Mouse (Mus musculus) myocyte (in vitro differentiated cells): ENCODE data around the gene Usp7. TPM values are rescaled to one million over a fixed set of nuclear protein-coding genes. Genes with fewer than 3 reads are reported as not detected.
"Not testable (repeated sequence)": the region's sequence is repeated elsewhere in the genome, so short reads cannot be mapped to it uniquely, and the experiment has no call there.

Source experiments
- H3K27me3 ChIP-seq: one replicate; pipeline ENCODE4 v1.6.1; 2011; ENCODE audit not compliant: control insufficient read depth, insufficient read depth, insufficient read length
- H3K36me3 ChIP-seq: one replicate; pipeline ENCODE4 v1.6.1; 2011; ENCODE audit not compliant: control insufficient read depth, insufficient read depth
- H3K4me2 ChIP-seq: one replicate; pipeline ENCODE4 v1.6.1; 2011; ENCODE audit warnings: low read depth, control low read depth
- H3K4me3 ChIP-seq: one replicate; pipeline ENCODE4 v1.5.1; 2011; ENCODE audit warnings: mild to moderate bottlenecking, control low read depth, moderate library complexity
- H3K79me2 ChIP-seq: one replicate; pipeline ENCODE4 v1.6.1; 2011; ENCODE audit not compliant: control insufficient read depth, insufficient read depth
- H3ac ChIP-seq: one replicate; pipeline ENCODE4 v1.6.1; 2011; ENCODE audit not compliant: control insufficient read depth, insufficient read length
- CEBPB ChIP-seq: IDR thresholded peaks from 2 replicates; pipeline ENCODE4 v1.6.1; 2011; ENCODE audit warnings: mild to moderate bottlenecking, moderate library complexity; ENCODE audit not compliant: poor library complexity, insufficient read depth, severe bottlenecking
- E2F4 ChIP-seq: IDR thresholded peaks from one replicate; pipeline ENCODE4 v1.6.1; 2011; ENCODE audit warnings: mild to moderate bottlenecking, control low read depth, moderate library complexity; ENCODE audit not compliant: insufficient read depth
- MAX ChIP-seq: IDR thresholded peaks from one replicate; pipeline ENCODE4 v1.6.1; 2011; ENCODE audit warnings: low read depth, mild to moderate bottlenecking, control low read depth
- MYOD1 ChIP-seq, 3 experiments: IDR thresholded peaks; one replicate each; pipeline ENCODE4 v1.6.1; 2011; ENCODE audit warnings: control low read depth in 2 of 3, low read depth in 2 of 3, mild to moderate bottlenecking in 2 of 3, moderate library complexity in 1 of 3; ENCODE audit not compliant: insufficient read length in 2 of 3, control insufficient read depth in 1 of 3
- MYOG ChIP-seq, 3 experiments: IDR thresholded peaks; one replicate each; pipeline ENCODE4 v1.6.1; 2011; ENCODE audit warnings: control low read depth in 2 of 3, low read depth in 2 of 3, mild to moderate bottlenecking in 2 of 3; ENCODE audit not compliant: insufficient read length in 2 of 3, control insufficient read depth in 1 of 3, insufficient read depth in 1 of 3
- POLR2A ChIP-seq: IDR thresholded peaks from one replicate; pipeline ENCODE4 v1.6.1; 2011; ENCODE audit warnings: low read depth, mild to moderate bottlenecking, control low read depth, moderate library complexity; ENCODE audit not compliant: insufficient read length
- POLR2AphosphoS2 ChIP-seq: IDR thresholded peaks from one replicate; pipeline ENCODE4 v1.6.1; 2011; ENCODE audit warnings: low read depth, control low read depth; ENCODE audit not compliant: insufficient read length
- REST ChIP-seq: IDR thresholded peaks from one replicate; pipeline ENCODE4 v1.6.1; 2011; ENCODE audit warnings: mild to moderate bottlenecking, control low read depth, moderate library complexity; ENCODE audit not compliant: insufficient read depth, insufficient read length
- SRF ChIP-seq: IDR thresholded peaks from one replicate; pipeline ENCODE4 v1.6.1; 2011; ENCODE audit warnings: low read depth; ENCODE audit not compliant: control insufficient read depth, insufficient read length
- TCF12 ChIP-seq: IDR thresholded peaks from one replicate; pipeline ENCODE4 v1.6.1; 2011; ENCODE audit warnings: mild to moderate bottlenecking, control low read depth; ENCODE audit not compliant: poor library complexity, insufficient read depth, severe bottlenecking
- TCF3 ChIP-seq: IDR thresholded peaks from one replicate; pipeline ENCODE4 v1.6.1; 2011; ENCODE audit warnings: low read depth, control low read depth; ENCODE audit not compliant: insufficient read length
- USF1 ChIP-seq: IDR thresholded peaks from one replicate; pipeline ENCODE4 v1.6.1; 2011; ENCODE audit warnings: low read depth, mild to moderate bottlenecking, control low read depth, moderate library complexity
- polyA plus RNA-seq: library from polyadenylated mRNA; unstranded; fragments of >200 nt; fragmentation: generic; extraction: Trizol; gene quantifications from one replicate; pipeline ENCODE4 v1.2.1, GENCODE M21; 2012; ENCODE audit warnings: missing spikeins

Usp7 gene
- polyA plus RNA-seq, 1 experiment: 24.0 TPM

GRCm38 (mm10) chr16:8758979-8759378 lies 33.1 kb downstream of the Usp7 start:
- no peak overlapping the region for H3ac ChIP-seq
- H3K36me3 ChIP-seq: no peaks in the 10 kb centered on the region
- TF ChIP-seq TCF3: no peak
- no peak for TF ChIP-seq REST
- no peak for TF ChIP-seq USF1
- no peak for TF ChIP-seq MYOD1 (IDR thresholded peaks at IDR 0.05; ENCODE audit: control insufficient read depth in 1 of 3, insufficient read length in 2 of 3, low read depth in 2 of 3)
- TF ChIP-seq MAX: no peak
- TF ChIP-seq MYOG (IDR thresholded peaks at IDR 0.05; ENCODE audit: control insufficient read depth in 1 of 3, insufficient read depth in 1 of 3, insufficient read length in 2 of 3, low read depth in 2 of 3): no peak
- TF ChIP-seq POLR2AphosphoS2: no peak
- no peak for TF ChIP-seq CEBPB
- no peak for TF ChIP-seq SRF
- no peaks in the 10 kb centered on the region for H3K27me3 ChIP-seq
- H3K79me2 ChIP-seq: no peaks in the 10 kb centered on the region
- H3K4me2 ChIP-seq: no peak overlapping the region
- H3K4me3 ChIP-seq: no peak overlapping the region

DNA sequence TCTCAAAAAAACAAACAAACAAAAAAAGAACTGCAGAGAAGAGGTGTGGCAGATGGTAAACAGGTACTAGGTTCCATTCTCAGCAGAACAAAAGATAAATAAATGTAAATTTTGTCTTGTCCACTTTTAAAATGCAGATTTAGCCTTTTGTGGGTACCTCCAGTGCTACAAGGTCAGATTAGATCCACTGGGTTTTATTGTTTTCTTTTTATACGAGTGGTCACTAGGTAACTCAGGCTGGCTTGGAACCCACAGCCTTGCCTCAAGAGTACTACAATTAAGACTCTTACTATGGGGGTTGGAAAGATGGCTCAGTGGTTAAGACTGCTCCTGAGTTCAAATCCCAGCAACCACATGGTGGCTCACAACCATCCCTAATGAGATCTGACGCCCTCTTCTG lies 33.9 kb downstream of the Usp7 start:
- Histone ChIP-seq H3K36me3 (no peaks in the 10 kb centered on the region), H3K79me2 (no peaks in the 10 kb centered on the region), H3K4me2 (no peak overlapping the region), H3K27me3 (no peaks in the 10 kb centered on the region), H3ac (no peak overlapping the region), H3K4me3 (no peak overlapping the region)
- TF ChIP-seq REST: no peak
- no peak for TF ChIP-seq USF1
- no peak for TF ChIP-seq MYOD1 (IDR thresholded peaks at IDR 0.05; ENCODE audit: control insufficient read depth in 1 of 3, insufficient read length in 2 of 3, low read depth in 2 of 3)
- no peak for TF ChIP-seq MYOG (IDR thresholded peaks at IDR 0.05; ENCODE audit: control insufficient read depth in 1 of 3, insufficient read depth in 1 of 3, insufficient read length in 2 of 3, low read depth in 2 of 3)
- no peak for TF ChIP-seq E2F4
- no peak for TF ChIP-seq MAX
- TF ChIP-seq TCF3: no peak
- TF ChIP-seq SRF: no peak

- H3K27me3 ChIP-seq, H3K4me2 ChIP-seq, H3K4me3 ChIP-seq, H3K36me3 ChIP-seq, H3K79me2 ChIP-seq, H3ac ChIP-seq: not testable (repeated sequence)
Measured at GRCm38 (mm10) chr16:8757586-8757985, 34.5 kb downstream of the Usp7 start.

DNA sequence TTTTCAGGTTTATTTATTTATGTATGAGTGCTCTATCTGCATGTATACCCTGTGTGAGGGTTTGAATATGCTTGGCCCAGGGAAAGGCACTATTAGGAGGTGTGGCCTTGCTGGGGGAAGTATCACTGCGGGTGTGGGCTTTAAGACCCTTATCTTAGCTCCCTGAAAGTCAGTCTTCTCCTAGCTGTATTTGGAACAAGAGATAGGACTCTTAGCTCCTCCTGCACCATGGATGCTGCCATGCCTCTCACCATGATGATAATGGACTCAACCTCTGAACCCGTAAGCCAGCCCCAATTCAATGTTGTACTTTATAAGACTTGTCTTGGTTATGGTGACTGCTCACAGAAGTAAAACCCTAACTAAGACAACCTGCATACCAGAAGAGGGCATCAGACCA lies 39.8 kb downstream of the Usp7 start:
- Histone ChIP-seq H3K36me3 (no peaks in the 10 kb centered on the region), H3K4me3 (no peak overlapping the region), H3K4me2 (no peak overlapping the region), H3K79me2 (no peaks in the 10 kb centered on the region), H3K27me3 (no peaks in the 10 kb centered on the region), H3ac (no peak overlapping the region)
- no peak for TF ChIP-seq POLR2A
- TF ChIP-seq POLR2AphosphoS2: no peak
- no peak for TF ChIP-seq USF1
- TF ChIP-seq MYOG (IDR thresholded peaks at IDR 0.05; ENCODE audit: control insufficient read depth in 1 of 3, insufficient read depth in 1 of 3, insufficient read length in 2 of 3, low read depth in 2 of 3): no peak
- no peak for TF ChIP-seq E2F4
- no peak for TF ChIP-seq CEBPB
- no peak for TF ChIP-seq MYOD1 (IDR thresholded peaks at IDR 0.05; ENCODE audit: control insufficient read depth in 1 of 3, insufficient read length in 2 of 3, low read depth in 2 of 3)
- no peak for TF ChIP-seq TCF3
- TF ChIP-seq REST: no peak
- TF ChIP-seq MAX: no peak
- no peak for TF ChIP-seq SRF
- TF ChIP-seq TCF12: no peak

GRCm38 (mm10) chr16:8751555-8752235 lies 40.4 kb downstream of the Usp7 start:
- H3K4me3 ChIP-seq: no peak overlapping the region

More at GRCm38 (mm10) chr16:8751555-8752235, 40.4 kb downstream of the Usp7 start:
- no peak for TF ChIP-seq MAX
- no peak for TF ChIP-seq POLR2A
- TF ChIP-seq MYOD1 (IDR thresholded peaks at IDR 0.05; ENCODE audit: control insufficient read depth in 1 of 3, insufficient read length in 2 of 3, low read depth in 2 of 3): no peak
- H3K36me3 ChIP-seq: no peaks in the 10 kb centered on the region
- H3K79me2 ChIP-seq: no peaks in the 10 kb centered on the region
- H3K27me3 ChIP-seq: no peaks in the 10 kb centered on the region
- no peak overlapping the region for H3K4me2 ChIP-seq
- no peak overlapping the region for H3ac ChIP-seq
